Mouse (Mus musculus) lung, adult 2 months (tissue): ENCODE measurements around the gene Rnf150.

Experiments used
- CTCF ChIP-seq: fragments of 200-500 bp; IDR thresholded peaks from 2 replicates; pipeline ENCODE4 v1.5.1; 2011; ENCODE audit warnings: mild to moderate bottlenecking, low read length, control low read depth; ENCODE audit not compliant: insufficient read depth
- POLR2A ChIP-seq: fragments of 200-500 bp; IDR thresholded peaks from 2 replicates; pipeline ENCODE4 v1.6.1; 2011; ENCODE audit warnings: low read depth, mild to moderate bottlenecking, control low read depth, low read length, borderline replicate concordance; ENCODE audit errors: extremely low read depth

- no peak for TF ChIP-seq CTCF
- TF ChIP-seq POLR2A, result no peak
Measured at GRCm38 (mm10) chr8:83083452-83083851, 220.3 kb downstream of the Rnf150 start.
